Comparison of ENCODE assay signal across 10 mouse cellular contexts in genomic region chr16:4417455-4417854, GRCm38 (mm10). TPM values are rescaled to one million over a fixed set of nuclear protein-coding genes. Genes with fewer than 3 reads are reported as not detected.
DNase-seq lines count a peak whose midpoint lies in the region; ATAC-seq and TF ChIP-seq lines count a peak whose summit lies in the region.
"Had no signal": no experiment of that assay in that cellular context is flagged by ENCODE, and none has a peak within 500 bp of the region (broad histone marks: within the 10 kb centered on the region; RNA-seq: fewer than 3 reads in every experiment).

No protein-coding gene starts in this region.

- peaks cover 19% of the 10 kb centered on the region for H3K27me3 ChIP-seq in hindbrain, embryonic 12.5 days
- H3K27me3 ChIP-seq in hindbrain, embryonic 11.5 days (ENCODE audit: control insufficient read depth, insufficient read depth, low read length) = peaks cover 6% of the 10 kb centered on the region; the same call in 1 of the 2 replicates
- H3K27me3 ChIP-seq in hindbrain, embryonic 14.5 days (ENCODE audit: control insufficient read depth, insufficient read depth, low read length) = peaks cover 6% of the 10 kb centered on the region; the same call in 1 of the 2 replicates
- H3K27me3 ChIP-seq in midbrain, embryonic 14.5 days (ENCODE audit: control insufficient read depth, insufficient read depth, low read length) = 0 out of 2 replicates have a peak, but pooled peaks cover 8% of the 10 kb centered on the region

- DNase-seq in hindbrain, embryonic 11.5 days (ENCODE audit: low spot score) = no peak
- DNase-seq in hindbrain, embryonic 14.5 days (ENCODE audit: low spot score) = no peak
- DNase-seq in midbrain, embryonic 14.5 days = no peak
- DNase-seq in embryo, embryonic 10 days (ENCODE audit: low spot score) = no peak
- no peak for DNase-seq in layer of hippocampus, postnatal 36 days
- DNase-seq in kidney, adult 8-10 months = no peak
- DNase-seq: embryo, embryonic 11 days; kidney, postnatal 25 days had no signal

- WGBS in hindbrain, embryonic 12.5 days = 75% methylated on average over 7 of the region's 7 CpGs
- WGBS in hindbrain, embryonic 11.5 days = 82% methylated on average over 7 of the region's 7 CpGs
- WGBS in hindbrain, embryonic 14.5 days = 73% methylated on average over 7 of the region's 7 CpGs
- WGBS in midbrain, embryonic 14.5 days = 77% methylated on average over 7 of the region's 7 CpGs

- H3K27ac ChIP-seq in hindbrain, embryonic 12.5 days = no peak overlapping the region
- no peak overlapping the region for H3K27ac ChIP-seq in hindbrain, embryonic 11.5 days (ENCODE audit: low read depth, low read length)
- H3K27ac ChIP-seq in cortical plate, adult 2 months (ENCODE audit: insufficient read depth, low read length) = no peak overlapping the region
- no peak overlapping the region for H3K27ac ChIP-seq in hindbrain, embryonic 14.5 days
- H3K27ac ChIP-seq in midbrain, embryonic 14.5 days (replicated peaks; ENCODE audit: low read depth, low read length) = no peak overlapping the region

- peaks cover 36% of the 10 kb centered on the region for H3K4me1 ChIP-seq in hindbrain, embryonic 12.5 days
- H3K4me1 ChIP-seq in hindbrain, embryonic 11.5 days (replicated peaks; ENCODE audit: control insufficient read depth, insufficient read depth, low read length) = no peaks in the 10 kb centered on the region
- peaks cover 8% of the 10 kb centered on the region for H3K4me1 ChIP-seq in cortical plate, adult 2 months (ENCODE audit: control insufficient read depth, insufficient read depth, low read length)
- peaks cover 63% of the 10 kb centered on the region for H3K4me1 ChIP-seq in hindbrain, embryonic 14.5 days (replicated peaks; ENCODE audit: control insufficient read depth, insufficient read depth, low read length)
- peaks cover 53% of the 10 kb centered on the region for H3K4me1 ChIP-seq in midbrain, embryonic 14.5 days (ENCODE audit: control insufficient read depth, insufficient read depth, low read length)

- no peak for TF ChIP-seq CTCF in cortical plate, adult 2 months (IDR thresholded peaks at IDR 0.05; ENCODE audit: extremely low read depth, insufficient read depth, low read length)

- H3K9ac ChIP-seq in hindbrain, embryonic 12.5 days = no peak overlapping the region
- H3K9ac ChIP-seq in hindbrain, embryonic 11.5 days (ENCODE audit: low read depth, low read length) = no peak overlapping the region
- no peak overlapping the region; the same call in 1 of the 2 replicates for H3K9ac ChIP-seq in hindbrain, embryonic 14.5 days
- H3K9ac ChIP-seq in midbrain, embryonic 14.5 days (replicated peaks; ENCODE audit: low read length) = no peak overlapping the region

- H3K9me3 ChIP-seq in hindbrain, embryonic 12.5 days (replicated peaks) = no peaks in the 10 kb centered on the region
- no peaks in the 10 kb centered on the region for H3K9me3 ChIP-seq in hindbrain, embryonic 11.5 days (ENCODE audit: control insufficient read depth, low read length)
- no peaks in the 10 kb centered on the region for H3K9me3 ChIP-seq in hindbrain, embryonic 14.5 days (ENCODE audit: control insufficient read depth, low read length)
- no peaks in the 10 kb centered on the region for H3K9me3 ChIP-seq in midbrain, embryonic 14.5 days (ENCODE audit: control insufficient read depth, low read length)

- no peaks in the 10 kb centered on the region for H3K36me3 ChIP-seq in hindbrain, embryonic 12.5 days
- no peaks in the 10 kb centered on the region for H3K36me3 ChIP-seq in hindbrain, embryonic 11.5 days (ENCODE audit: control insufficient read depth, insufficient read depth, low read length)
- H3K36me3 ChIP-seq in hindbrain, embryonic 14.5 days (replicated peaks; ENCODE audit: control insufficient read depth, insufficient read depth) = no peaks in the 10 kb centered on the region; the same call in 1 of the 2 replicates
- no peaks in the 10 kb centered on the region for H3K36me3 ChIP-seq in midbrain, embryonic 14.5 days (ENCODE audit: control insufficient read depth, insufficient read depth, low read length)

- H3K4me3 ChIP-seq in hindbrain, embryonic 12.5 days = no peak overlapping the region
- no peak overlapping the region for H3K4me3 ChIP-seq in hindbrain, embryonic 11.5 days (ENCODE audit: low read depth, low read length)
- H3K4me3 ChIP-seq in cortical plate, adult 2 months (ENCODE audit: insufficient read depth, low read length) = peak overlapping the region; percentile 77
- peak overlapping the region; percentile 85 for H3K4me3 ChIP-seq in hindbrain, embryonic 14.5 days (replicated peaks; ENCODE audit: low read length)
- H3K4me3 ChIP-seq in midbrain, embryonic 14.5 days (replicated peaks; ENCODE audit: low read depth, low read length) = peak overlapping the region; percentile 83; the same call in 1 of the 2 replicates

- no peak for TF ChIP-seq POLR2A in cortical plate, adult 2 months (IDR thresholded peaks at IDR 0.05; ENCODE audit: extremely low read depth, insufficient read depth, low read length)

- peak overlapping the region; percentile 90 for H3K4me2 ChIP-seq in hindbrain, embryonic 12.5 days (replicated peaks)
- no peak overlapping the region for H3K4me2 ChIP-seq in hindbrain, embryonic 11.5 days (replicated peaks; ENCODE audit: low read depth, low read length)
- H3K4me2 ChIP-seq in hindbrain, embryonic 14.5 days (replicated peaks) = peak overlapping the region; percentile 97
- H3K4me2 ChIP-seq in midbrain, embryonic 14.5 days (ENCODE audit: low read length) = peak overlapping the region; percentile 83

- no peak for ATAC-seq in hindbrain, embryonic 12.5 days (ENCODE audit: low FRiP score)
- no peak for ATAC-seq in hindbrain, embryonic 11.5 days (ENCODE audit: low FRiP score)
- no peak for ATAC-seq in hindbrain, embryonic 14.5 days (ENCODE audit: low FRiP score)
- no peak for ATAC-seq in midbrain, embryonic 14.5 days (ENCODE audit: low FRiP score, low TSS enrichment)

RNA-seq across cellular contexts. Expression of gene Adcy9, which starts 2.8 kb away (rescaled TPM):
- polyA plus RNA-seq in hindbrain, embryonic 12.5 days (2016; fragmentation: Nextera tagmentation; extraction: Ambion mirVana) = 2.8 and 3.5 TPM in 2 replicates
- 1.3 and 1.7 TPM in 2 replicates for polyA plus RNA-seq in hindbrain, embryonic 11.5 days (2014; fragmentation: Nextera tagmentation; extraction: Ambion mirVana)
- polyA plus RNA-seq in cortical plate, adult 2 months (2012; rRNA removed) = 29.7 and 33.1 TPM in 2 replicates
- 6.3 and 7.2 TPM in 2 replicates for polyA plus RNA-seq in hindbrain, embryonic 14.5 days (2014; fragmentation: Nextera tagmentation; extraction: Ambion mirVana)
- polyA plus RNA-seq in midbrain, embryonic 14.5 days (2014; fragmentation: Nextera tagmentation; extraction: Ambion mirVana) = 5.3 and 5.8 TPM in 2 replicates
- 100 to 1,000 TPM in 1 of 2 experiments, 10 to 100 TPM in 1; 97.5 to 103 TPM for total RNA-seq in layer of hippocampus, postnatal 36 days (2021)

Comparison
In these comparisons a context has a peak if more than half of its experiments do, and no peak if none do; other contexts are left out.
1. H3K4me3 ChIP-seq: peak in cortical plate, adult 2 months (single experiment), hindbrain, embryonic 14.5 days (single experiment) and midbrain, embryonic 14.5 days (single experiment); none in hindbrain, embryonic 12.5 days (single experiment) and hindbrain, embryonic 11.5 days (single experiment).